Mouse (Mus musculus): ENCODE data around the gene Adgrf5. TPM values are rescaled to one million over a fixed set of nuclear protein-coding genes. Genes with fewer than 3 reads are reported as not detected.

Adgrf5 gene
- polyA plus RNA-seq, 1 experiment from 2014 or later: 7.1 TPM

DNA sequence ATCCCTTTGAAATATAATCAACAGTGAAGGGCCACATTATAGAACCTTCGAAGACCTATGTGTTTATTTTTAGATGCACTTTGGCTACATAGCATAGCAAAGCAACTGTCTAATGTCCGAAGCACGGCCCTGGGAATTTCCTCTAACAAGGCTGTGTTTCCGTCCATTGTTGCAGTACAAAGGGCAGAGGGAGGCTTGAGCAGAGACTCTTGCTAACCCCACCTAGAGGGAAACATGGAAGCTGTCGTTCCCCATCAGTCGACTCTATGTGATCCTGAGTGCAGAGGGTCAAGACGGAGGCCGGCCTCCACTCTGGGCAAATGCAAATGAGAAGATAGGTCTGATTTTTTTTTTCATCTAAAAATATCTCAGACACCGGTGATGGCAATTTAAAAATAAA, 6.2 kb downstream of the Adgrf5 start:
- Histone ChIP-seq H3K4me2 (ENCODE audit: low read depth, low read length, severe bottlenecking) (no peak overlapping the region), H3K9ac (ENCODE audit: low read length) (no peak overlapping the region), H3K27ac (ENCODE audit: low read depth, low read length) (no peak overlapping the region), H3K4me3 (ENCODE audit: low read depth, low read length) (no peak overlapping the region), H3K9me3 (ENCODE audit: control insufficient read depth, low read length) (no peaks in the 10 kb centered on the region), H3K27me3 (ENCODE audit: control insufficient read depth, insufficient read depth, low read length) (no peaks in the 10 kb centered on the region), H3K4me1 (replicated peaks; ENCODE audit: control insufficient read depth, insufficient read depth, low read length) (no peaks in the 10 kb centered on the region), H3K36me3 (ENCODE audit: control insufficient read depth, insufficient read depth, low read length) (no peaks in the 10 kb centered on the region)
- no peak for DNase-seq (ENCODE audit: low spot score)
- 63% methylated on average over 9 of the region's 9 CpGs for WGBS
- no peak for ATAC-seq (replicated peaks; ENCODE audit: low FRiP score)

DNA sequence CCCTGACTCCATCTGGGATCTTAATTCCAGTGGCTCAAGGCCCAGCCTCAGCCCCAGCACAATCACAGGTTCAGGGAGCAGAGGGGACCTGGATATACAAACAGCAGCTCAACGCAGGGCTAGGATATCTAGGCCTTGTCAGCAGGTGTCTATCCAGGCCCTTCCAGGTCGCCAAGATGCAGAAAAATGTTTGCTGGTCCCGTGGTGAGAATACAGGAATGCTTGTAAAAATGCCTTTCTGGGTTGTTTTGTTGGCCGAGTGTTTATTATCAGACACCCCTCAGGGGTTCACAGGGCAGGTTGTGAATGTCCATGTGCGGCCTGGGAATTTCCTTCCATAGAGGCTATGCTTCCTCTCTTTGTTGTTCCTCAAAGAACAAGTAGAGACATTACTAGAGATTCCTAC, 7.9 kb downstream of the Adgrf5 start:
- no peak for ATAC-seq (replicated peaks; ENCODE audit: low FRiP score)
- no peaks in the 10 kb centered on the region for H3K9me3 ChIP-seq (ENCODE audit: control insufficient read depth, low read length)
- no peak overlapping the region for H3K4me3 ChIP-seq (ENCODE audit: low read depth, low read length)
- H3K4me2 ChIP-seq (ENCODE audit: low read depth, low read length, severe bottlenecking): no peak overlapping the region
- H3K4me1 ChIP-seq (replicated peaks; ENCODE audit: control insufficient read depth, insufficient read depth, low read length): no peaks in the 10 kb centered on the region
- H3K27ac ChIP-seq (ENCODE audit: low read depth, low read length): no peak overlapping the region
- 78% methylated on average over 5 of the region's 5 CpGs for WGBS
- H3K27me3 ChIP-seq (ENCODE audit: control insufficient read depth, insufficient read depth, low read length): no peaks in the 10 kb centered on the region
- no peaks in the 10 kb centered on the region for H3K36me3 ChIP-seq (ENCODE audit: control insufficient read depth, insufficient read depth, low read length)
- H3K9ac ChIP-seq (ENCODE audit: low read length): no peak overlapping the region
- no peak for DNase-seq (ENCODE audit: low spot score)

DNA sequence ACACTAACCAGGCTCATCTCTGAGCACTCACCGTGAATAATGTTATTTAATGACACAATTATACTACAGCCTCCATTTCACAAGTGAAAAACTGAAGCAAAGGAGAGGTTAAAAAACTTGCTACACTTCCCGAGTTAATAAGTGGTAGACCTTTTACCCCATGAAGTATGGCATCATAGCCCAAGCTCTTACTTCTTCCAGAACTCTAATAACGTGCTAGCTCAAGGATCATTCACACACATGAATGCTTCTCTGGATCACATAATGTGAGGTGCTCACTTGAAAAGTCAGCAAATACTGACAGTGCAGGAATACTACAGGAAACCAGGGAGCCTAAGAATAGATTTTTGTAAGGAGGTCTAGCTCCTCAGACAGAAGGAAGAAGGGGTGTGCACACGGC, 12.4 kb downstream of the Adgrf5 start:
- WGBS: 73% methylated on average over 4 of the region's 4 CpGs
- Histone ChIP-seq H3K27ac (ENCODE audit: low read depth, low read length) (no peak overlapping the region), H3K36me3 (ENCODE audit: control insufficient read depth, insufficient read depth, low read length) (no peaks in the 10 kb centered on the region), H3K27me3 (ENCODE audit: control insufficient read depth, insufficient read depth, low read length) (no peaks in the 10 kb centered on the region), H3K4me2 (ENCODE audit: low read depth, low read length, severe bottlenecking) (no peak overlapping the region), H3K4me3 (ENCODE audit: low read depth, low read length) (no peak overlapping the region), H3K9ac (ENCODE audit: low read length) (no peak overlapping the region), H3K4me1 (replicated peaks; ENCODE audit: control insufficient read depth, insufficient read depth, low read length) (no peaks in the 10 kb centered on the region), H3K9me3 (ENCODE audit: control insufficient read depth, low read length) (no peaks in the 10 kb centered on the region)
- DNase-seq (ENCODE audit: low spot score) (no peak), ATAC-seq (replicated peaks; ENCODE audit: low FRiP score) (no peak)

DNA sequence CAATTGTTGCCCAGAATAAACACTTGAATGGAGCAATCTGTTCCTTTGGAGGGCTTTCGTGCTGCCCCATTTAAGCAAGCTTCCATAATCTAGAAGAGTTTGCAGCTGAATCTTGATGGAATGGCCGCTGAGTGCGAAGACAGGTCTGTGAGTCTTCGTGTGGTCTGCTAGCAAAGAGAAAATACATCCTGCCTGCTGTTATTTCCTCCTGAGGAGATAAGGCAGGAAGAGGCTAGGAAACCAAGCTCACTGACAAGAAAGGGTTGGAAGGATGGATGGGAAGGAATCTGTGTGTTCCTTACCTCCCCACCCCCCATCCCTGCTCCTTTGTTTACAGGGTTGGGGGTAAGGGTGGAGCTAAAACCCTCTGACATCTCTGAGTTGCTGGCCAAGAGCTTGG, 13.8 kb downstream of the Adgrf5 start:
- ATAC-seq (replicated peaks; ENCODE audit: low FRiP score) (no peak), DNase-seq (ENCODE audit: low spot score) (no peak)
- Histone ChIP-seq H3K27ac (ENCODE audit: low read depth, low read length) (no peak overlapping the region), H3K9me3 (ENCODE audit: control insufficient read depth, low read length) (no peaks in the 10 kb centered on the region), H3K4me3 (ENCODE audit: low read depth, low read length) (no peak overlapping the region), H3K9ac (ENCODE audit: low read length) (no peak overlapping the region), H3K27me3 (ENCODE audit: control insufficient read depth, insufficient read depth, low read length) (no peaks in the 10 kb centered on the region), H3K36me3 (ENCODE audit: control insufficient read depth, insufficient read depth, low read length) (no peaks in the 10 kb centered on the region), H3K4me2 (ENCODE audit: low read depth, low read length, severe bottlenecking) (no peak overlapping the region), H3K4me1 (replicated peaks; ENCODE audit: control insufficient read depth, insufficient read depth, low read length) (no peaks in the 10 kb centered on the region)
- whole genome bisulfite sequencing: 63% methylated on average over 4 of the region's 4 CpGs

DNA sequence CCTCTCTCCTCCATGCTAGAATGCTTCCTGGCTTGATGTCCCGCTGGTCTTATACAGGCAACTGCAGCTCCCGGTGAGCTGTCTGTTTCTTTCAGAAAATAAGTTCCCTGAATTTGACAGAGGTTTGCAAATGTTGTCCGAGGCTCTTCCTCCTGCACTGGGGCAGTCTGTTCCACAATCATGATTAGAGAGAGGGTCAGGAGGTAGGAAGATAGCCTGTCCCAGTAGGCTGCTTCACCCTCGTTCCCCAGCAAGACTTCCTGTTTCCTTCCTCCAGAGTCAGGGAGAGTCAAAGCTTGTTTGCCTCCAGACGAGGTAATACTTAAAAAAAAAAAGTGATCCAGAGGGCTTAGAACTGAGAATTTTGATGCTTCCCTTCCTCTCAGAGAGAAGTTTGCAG, 16.3 kb downstream of the Adgrf5 start:
- no peak overlapping the region for H3K4me2 ChIP-seq (ENCODE audit: low read depth, low read length, severe bottlenecking)
- DNase-seq (ENCODE audit: low spot score) (no peak), ATAC-seq (replicated peaks; ENCODE audit: low FRiP score) (no peak)
- no peaks in the 10 kb centered on the region for H3K4me1 ChIP-seq (replicated peaks; ENCODE audit: control insufficient read depth, insufficient read depth, low read length)
- 74% methylated on average over 5 of the region's 5 CpGs for WGBS
- H3K4me3 ChIP-seq (ENCODE audit: low read depth, low read length): no peak overlapping the region
- no peak overlapping the region for H3K9ac ChIP-seq (ENCODE audit: low read length)
- no peaks in the 10 kb centered on the region for H3K27me3 ChIP-seq (ENCODE audit: control insufficient read depth, insufficient read depth, low read length)
- no peaks in the 10 kb centered on the region for H3K36me3 ChIP-seq (ENCODE audit: control insufficient read depth, insufficient read depth, low read length)
- no peak overlapping the region for H3K27ac ChIP-seq (ENCODE audit: low read depth, low read length)
- no peaks in the 10 kb centered on the region for H3K9me3 ChIP-seq (ENCODE audit: control insufficient read depth, low read length)

DNA sequence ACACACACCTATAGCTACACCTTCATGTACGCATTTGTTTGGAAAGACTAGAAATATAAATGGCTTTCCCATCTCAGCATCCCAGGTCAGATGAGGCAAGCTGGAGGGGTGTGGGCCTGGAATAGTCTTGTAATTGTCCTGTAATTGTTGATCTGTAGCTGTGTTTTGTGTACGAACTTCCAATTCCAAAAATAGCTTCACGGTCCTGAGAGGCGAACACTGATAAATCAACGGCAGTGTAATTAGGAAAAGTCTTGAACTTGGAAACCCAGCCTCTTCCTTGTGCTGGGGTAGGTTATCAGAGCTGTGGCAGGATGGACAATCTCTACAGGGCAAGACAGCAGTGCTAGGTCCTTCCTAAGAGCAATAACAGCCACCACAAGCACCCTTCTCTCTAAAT, 18.5 kb downstream of the Adgrf5 start:
- Histone ChIP-seq H3K4me2 (ENCODE audit: low read depth, low read length, severe bottlenecking) (no peak overlapping the region), H3K9ac (ENCODE audit: low read length) (no peak overlapping the region), H3K4me3 (ENCODE audit: low read depth, low read length) (no peak overlapping the region), H3K27me3 (ENCODE audit: control insufficient read depth, insufficient read depth, low read length) (no peaks in the 10 kb centered on the region), H3K27ac (ENCODE audit: low read depth, low read length) (no peak overlapping the region), H3K9me3 (ENCODE audit: control insufficient read depth, low read length) (no peaks in the 10 kb centered on the region), H3K4me1 (replicated peaks; ENCODE audit: control insufficient read depth, insufficient read depth, low read length) (no peaks in the 10 kb centered on the region), H3K36me3 (ENCODE audit: control insufficient read depth, insufficient read depth, low read length) (no peaks in the 10 kb centered on the region)
- WGBS: 97% methylated on average over 5 of the region's 5 CpGs
- DNase-seq (ENCODE audit: low spot score) (no peak), ATAC-seq (replicated peaks; ENCODE audit: low FRiP score) (no peak)

DNA sequence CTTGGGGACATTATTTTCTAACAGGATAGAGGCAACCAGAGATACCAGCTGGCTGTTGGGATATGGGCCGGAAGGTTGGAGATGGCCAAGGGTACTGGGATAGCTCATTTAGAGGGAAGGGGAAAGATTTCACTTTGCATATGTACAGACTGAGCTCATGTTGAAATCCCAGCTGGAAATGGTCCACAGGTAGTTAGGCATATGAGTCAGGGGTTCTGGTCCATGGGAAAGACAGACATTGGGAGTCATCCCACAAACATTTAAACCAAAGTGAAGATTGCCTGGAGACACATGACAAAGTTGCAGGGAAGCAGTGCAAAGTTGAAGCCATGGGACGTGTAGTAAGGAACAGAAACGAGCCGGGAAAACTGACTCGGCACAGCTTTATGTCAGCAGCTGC, 26.1 kb downstream of the Adgrf5 start:
- ATAC-seq (replicated peaks; ENCODE audit: low FRiP score) (no peak), DNase-seq (ENCODE audit: low spot score) (no peak)
- no peaks in the 10 kb centered on the region for H3K4me1 ChIP-seq (replicated peaks; ENCODE audit: control insufficient read depth, insufficient read depth, low read length)
- no peaks in the 10 kb centered on the region for H3K36me3 ChIP-seq (ENCODE audit: control insufficient read depth, insufficient read depth, low read length)
- H3K9ac ChIP-seq (ENCODE audit: low read length): no peak overlapping the region
- H3K4me2 ChIP-seq (ENCODE audit: low read depth, low read length, severe bottlenecking): no peak overlapping the region
- H3K27ac ChIP-seq (ENCODE audit: low read depth, low read length): no peak overlapping the region
- no peaks in the 10 kb centered on the region for H3K27me3 ChIP-seq (ENCODE audit: control insufficient read depth, insufficient read depth, low read length)
- no peak overlapping the region for H3K4me3 ChIP-seq (ENCODE audit: low read depth, low read length)
- H3K9me3 ChIP-seq (ENCODE audit: control insufficient read depth, low read length): no peaks in the 10 kb centered on the region
- WGBS: 96% methylated on average over 5 of the region's 5 CpGs

DNA sequence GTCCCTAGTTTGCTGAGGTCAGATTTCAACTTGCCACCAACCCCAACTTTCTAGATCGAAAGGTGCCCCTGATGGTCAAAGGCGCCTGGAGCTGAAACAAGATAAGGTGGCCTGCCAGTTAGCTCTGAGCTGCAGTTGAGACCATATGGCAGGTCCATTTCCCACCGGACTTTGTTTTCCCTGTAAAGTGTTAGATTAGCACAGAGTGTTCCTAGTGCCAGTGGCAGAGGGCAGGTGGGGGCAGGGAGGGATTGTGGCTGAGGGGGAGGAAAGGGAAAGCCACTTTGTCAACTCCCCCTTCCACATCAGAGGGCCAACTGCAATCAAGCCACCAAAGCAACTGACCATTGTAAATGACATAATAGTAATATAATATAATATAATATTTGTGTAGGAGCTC, 26.9 kb downstream of the Adgrf5 start:
- DNase-seq (ENCODE audit: low spot score): no peak
- Histone ChIP-seq H3K4me3 (ENCODE audit: low read depth, low read length) (no peak overlapping the region), H3K9ac (ENCODE audit: low read length) (no peak overlapping the region), H3K27me3 (ENCODE audit: control insufficient read depth, insufficient read depth, low read length) (no peaks in the 10 kb centered on the region), H3K4me1 (replicated peaks; ENCODE audit: control insufficient read depth, insufficient read depth, low read length) (no peaks in the 10 kb centered on the region), H3K36me3 (ENCODE audit: control insufficient read depth, insufficient read depth, low read length) (no peaks in the 10 kb centered on the region), H3K9me3 (ENCODE audit: control insufficient read depth, low read length) (no peaks in the 10 kb centered on the region), H3K27ac (ENCODE audit: low read depth, low read length) (no peak overlapping the region), H3K4me2 (ENCODE audit: low read depth, low read length, severe bottlenecking) (no peak overlapping the region)
- 82% methylated on average over 3 of the region's 3 CpGs for WGBS
- no peak for ATAC-seq (replicated peaks; ENCODE audit: low FRiP score)

DNA sequence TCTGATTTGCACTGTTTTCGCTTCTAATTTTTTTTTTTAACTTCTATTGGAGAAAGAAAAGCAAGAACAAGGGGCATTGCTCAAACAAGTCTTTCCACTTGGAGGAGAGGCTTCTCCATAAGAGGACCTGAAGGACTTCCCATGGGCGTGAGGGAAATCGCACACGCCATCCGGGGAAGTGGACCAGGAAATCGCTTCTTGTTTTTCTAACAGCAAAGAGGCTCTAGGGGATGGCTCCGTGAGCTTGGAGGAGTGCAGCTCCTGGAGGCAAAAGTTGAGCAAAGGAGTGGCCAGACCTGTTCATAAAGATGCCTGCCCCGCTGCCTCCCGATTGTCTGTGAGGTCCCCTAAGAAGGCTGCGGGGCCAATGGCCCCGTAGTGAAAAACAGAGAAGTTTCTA, 29.0 kb downstream of the Adgrf5 start:
- H3K27ac ChIP-seq (ENCODE audit: low read depth, low read length): no peak overlapping the region
- 86% methylated on average over 11 of the region's 11 CpGs for WGBS
- DNase-seq (ENCODE audit: low spot score) (no peak), ATAC-seq (replicated peaks; ENCODE audit: low FRiP score) (no peak)
- H3K4me1 ChIP-seq (replicated peaks; ENCODE audit: control insufficient read depth, insufficient read depth, low read length): no peaks in the 10 kb centered on the region
- H3K9ac ChIP-seq (ENCODE audit: low read length): no peak overlapping the region
- no peak overlapping the region for H3K4me2 ChIP-seq (ENCODE audit: low read depth, low read length, severe bottlenecking)
- no peak overlapping the region for H3K4me3 ChIP-seq (ENCODE audit: low read depth, low read length)
- no peaks in the 10 kb centered on the region for H3K36me3 ChIP-seq (ENCODE audit: control insufficient read depth, insufficient read depth, low read length)
- no peaks in the 10 kb centered on the region for H3K9me3 ChIP-seq (ENCODE audit: control insufficient read depth, low read length)
- no peaks in the 10 kb centered on the region for H3K27me3 ChIP-seq (ENCODE audit: control insufficient read depth, insufficient read depth, low read length)

Measured in forebrain, embryonic 11.5 days (tissue).